Mouse (Mus musculus) olfactory bulb, adult 2 months (tissue): Measurements from ENCODE around the gene Dydc2.

Experiments used
- CTCF ChIP-seq: fragments of 200-500 bp; IDR thresholded peaks from 2 replicates; pipeline ENCODE4 v1.5.1; 2012; ENCODE audit warnings: low read depth, mild to moderate bottlenecking, low read length, moderate library complexity; ENCODE audit not compliant: insufficient read depth
- POLR2A ChIP-seq: fragments of 200-500 bp; IDR thresholded peaks from 2 replicates; pipeline ENCODE4 v1.6.1; 2012; ENCODE audit warnings: mild to moderate bottlenecking, low read depth, low read length, moderate library complexity; ENCODE audit not compliant: insufficient read depth

GRCm38 (mm10) chr14:41030989-41031513 is 38.0 kb downstream of the Dydc2 start:
- TF ChIP-seq CTCF (no peak), POLR2A (no peak)
